In the genomic region with DNA sequence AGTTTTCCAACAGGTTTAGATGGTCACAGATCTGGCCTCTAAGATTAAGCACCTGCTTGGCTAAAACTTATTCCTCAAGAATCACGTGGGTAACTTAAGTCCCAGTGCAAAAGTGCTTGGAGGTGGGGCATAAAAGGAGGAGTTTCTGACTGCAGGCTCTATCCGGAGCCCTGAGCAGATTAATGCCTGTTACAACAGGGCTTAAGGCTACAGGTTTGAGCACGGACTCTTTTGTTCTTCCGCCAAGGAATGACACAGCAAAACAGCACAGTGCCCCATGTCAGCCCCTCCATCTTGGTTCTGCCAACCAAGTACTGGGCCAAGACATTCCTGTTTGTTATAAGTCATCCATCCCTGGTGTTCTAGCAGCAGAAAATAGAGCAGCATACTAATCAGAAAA, we compare ENCODE assay signal across 16 mouse cellular contexts. TPM values are rescaled to one million over a fixed set of nuclear protein-coding genes. Genes with fewer than 3 reads are reported as not detected.
DNase-seq lines count a peak whose midpoint lies in the region; ATAC-seq and TF ChIP-seq lines count a peak whose summit lies in the region.
"Had no signal": no experiment of that assay in that cellular context is flagged by ENCODE, and none has a peak within 500 bp of the region (broad histone marks: within the 10 kb centered on the region; RNA-seq: fewer than 3 reads in every experiment).

No protein-coding gene starts in this region.

- H3K4me3 ChIP-seq in hindbrain, embryonic 10.5 days, result no peak overlapping the region
- H3K4me3 ChIP-seq in hindbrain, postnatal 0 days (ENCODE audit: low read length), result no peak overlapping the region
- no peak overlapping the region for H3K4me3 ChIP-seq in lung, adult 2 months (replicated peaks; ENCODE audit: extremely low read depth, low read depth, low read length)
- H3K4me3 ChIP-seq: hindbrain, embryonic 12.5 days; limb, embryonic 10.5 days had no signal

- no peak overlapping the region for H3K9ac ChIP-seq in hindbrain, postnatal 0 days (replicated peaks; ENCODE audit: low read length)
- H3K9ac ChIP-seq: hindbrain, embryonic 12.5 days had no signal

- DNase-seq in hindbrain, embryonic 10.5 days (ENCODE audit: low spot score), result no peak
- no peak for DNase-seq in hindbrain, postnatal 0 days (ENCODE audit: low spot score)
- peak; percentile 42 for DNase-seq in urinary bladder, postnatal 14 days (ENCODE audit: low spot score)
- DNase-seq in urinary bladder, adult 2 months (ENCODE audit: low spot score), result no peak
- peak; percentile 22 for DNase-seq in lung, adult 2 months
- DNase-seq in yolk sac, embryonic 10.5 days (ENCODE audit: low spot score), result peak; percentile 40
- DNase-seq in B cell, adult 2 months, result no peak
- DNase-seq in testis, postnatal 10 days (ENCODE audit: low spot score), result no peak
- DNase-seq: cerebellum, adult 11 months; gastrocnemius, postnatal 25 days; right cerebral cortex, postnatal 14 days; thymus, postnatal 25 days had no signal

- H3K9me3 ChIP-seq in hindbrain, embryonic 10.5 days, result no peaks in the 10 kb centered on the region
- H3K9me3 ChIP-seq in hindbrain, postnatal 0 days (ENCODE audit: low read length), result no peaks in the 10 kb centered on the region
- H3K9me3 ChIP-seq: G1E; hindbrain, embryonic 12.5 days; limb, embryonic 10.5 days had no signal

- peak overlapping the region; percentile 18; the same call in 1 of the 2 replicates for H3K27ac ChIP-seq in hindbrain, embryonic 10.5 days
- H3K27ac ChIP-seq in hindbrain, postnatal 0 days, result no peak overlapping the region
- H3K27ac ChIP-seq: hindbrain, embryonic 12.5 days; limb, embryonic 10.5 days had no signal

- ATAC-seq in hindbrain, postnatal 0 days, result no peak

- no peaks in the 10 kb centered on the region for H3K27me3 ChIP-seq in hindbrain, embryonic 10.5 days (ENCODE audit: insufficient read depth, poor library complexity, severe bottlenecking)
- H3K27me3 ChIP-seq in hindbrain, postnatal 0 days (ENCODE audit: insufficient read depth, low read length), result no peaks in the 10 kb centered on the region
- H3K27me3 ChIP-seq: hindbrain, embryonic 12.5 days had no signal

- no peak overlapping the region for H3K4me2 ChIP-seq in hindbrain, postnatal 0 days (ENCODE audit: low read depth, low read length)
- H3K4me2 ChIP-seq: heart, embryonic 11.5 days; hindbrain, embryonic 12.5 days had no signal

- 64% methylated on average over 4 of the region's 4 CpGs for WGBS in hindbrain, embryonic 10.5 days
- WGBS in hindbrain, postnatal 0 days, result 52% methylated on average over 4 of the region's 4 CpGs
- WGBS in lung, adult 2 months, result 44% methylated on average over 4 of the region's 4 CpGs

- peaks cover 37% of the 10 kb centered on the region for H3K36me3 ChIP-seq in hindbrain, embryonic 10.5 days
- H3K36me3 ChIP-seq in hindbrain, postnatal 0 days (ENCODE audit: insufficient read depth, low read length), result peaks cover 17% of the 10 kb centered on the region; the same call in 1 of the 2 replicates

- no peaks in the 10 kb centered on the region for H3K4me1 ChIP-seq in hindbrain, embryonic 10.5 days (replicated peaks)
- no peaks in the 10 kb centered on the region for H3K4me1 ChIP-seq in hindbrain, postnatal 0 days (ENCODE audit: insufficient read depth, low read length)
- H3K4me1 ChIP-seq in lung, adult 2 months (ENCODE audit: control insufficient read depth, insufficient read depth, low read length), result no peaks in the 10 kb centered on the region
- H3K4me1 ChIP-seq: limb, embryonic 10.5 days had no signal

- TF ChIP-seq POLR2A in lung, adult 2 months (IDR thresholded peaks at IDR 0.05; ENCODE audit: borderline replicate concordance, extremely low read depth, low read depth, low read length), result no peak

- no peak for TF ChIP-seq CTCF in hindbrain, postnatal 0 days (IDR thresholded peaks at IDR 0.05; ENCODE audit: low read depth)
- no peak for TF ChIP-seq CTCF in lung, adult 2 months (IDR thresholded peaks at IDR 0.05; ENCODE audit: insufficient read depth, low read length)

RNA-seq across cellular contexts. Expression of gene Ugdh, which starts 7.4 kb away (rescaled TPM):
- polyA plus RNA-seq in hindbrain, embryonic 10.5 days (2016; fragmentation: Nextera tagmentation; extraction: Ambion mirVana), result 52.0 and 62.9 TPM in 2 replicates
- 15.0 and 18.8 TPM in 2 replicates for total RNA-seq in hindbrain, postnatal 0 days (2014; rRNA removed)
- 30.7 and 32.1 TPM in 2 replicates for polyA plus RNA-seq in hindbrain, postnatal 0 days (2015; fragmentation: Nextera tagmentation; extraction: Ambion mirVana)
- polyA plus RNA-seq in urinary bladder, adult 2 months (2012; rRNA removed), result 232 and 283 TPM in 2 replicates
- polyA plus RNA-seq in lung, adult 2 months (2012; rRNA removed), result 8.7 and 12.2 TPM in 2 replicates

RNA-seq across cellular contexts. Expression of gene Lias, which starts 37.0 kb away (rescaled TPM):
- polyA plus RNA-seq in hindbrain, embryonic 10.5 days (2016; fragmentation: Nextera tagmentation; extraction: Ambion mirVana), result 60.5 and 67.9 TPM in 2 replicates
- 19.4 and 23.4 TPM in 2 replicates for total RNA-seq in hindbrain, postnatal 0 days (2014; rRNA removed)
- 65.5 and 66.8 TPM in 2 replicates for polyA plus RNA-seq in hindbrain, postnatal 0 days (2015; fragmentation: Nextera tagmentation; extraction: Ambion mirVana)
- polyA plus RNA-seq in urinary bladder, adult 2 months (2012; rRNA removed), result 38.6 and 41.1 TPM in 2 replicates
- polyA plus RNA-seq in lung, adult 2 months (2012; rRNA removed), result 6.3 and 13.1 TPM in 2 replicates

RNA-seq across cellular contexts. Expression of gene Rpl9, which starts 37.1 kb away (rescaled TPM):
- 863 and 960 TPM in 2 replicates for polyA plus RNA-seq in hindbrain, embryonic 10.5 days (2016; fragmentation: Nextera tagmentation; extraction: Ambion mirVana)
- total RNA-seq in hindbrain, postnatal 0 days (2014; rRNA removed), result 890 and 1,017 TPM in 2 replicates
- 640 and 652 TPM in 2 replicates for polyA plus RNA-seq in hindbrain, postnatal 0 days (2015; fragmentation: Nextera tagmentation; extraction: Ambion mirVana)
- 1,417 and 1,614 TPM in 2 replicates for polyA plus RNA-seq in urinary bladder, adult 2 months (2012; rRNA removed)
- polyA plus RNA-seq in lung, adult 2 months (2012; rRNA removed), result 152 and 224 TPM in 2 replicates

Comparison
In these comparisons a context has a peak if more than half of its experiments do, and no peak if none do; other contexts are left out.
1. DNase-seq: peak in urinary bladder, postnatal 14 days (single experiment), lung, adult 2 months (single experiment) and yolk sac, embryonic 10.5 days (single experiment); none in hindbrain, embryonic 10.5 days (single experiment), hindbrain, postnatal 0 days (single experiment), urinary bladder, adult 2 months (single experiment), B cell, adult 2 months (0 of 2) and testis, postnatal 10 days (single experiment).